Comparison of ENCODE assay signal across 22 mouse cellular contexts in the genomic region with DNA sequence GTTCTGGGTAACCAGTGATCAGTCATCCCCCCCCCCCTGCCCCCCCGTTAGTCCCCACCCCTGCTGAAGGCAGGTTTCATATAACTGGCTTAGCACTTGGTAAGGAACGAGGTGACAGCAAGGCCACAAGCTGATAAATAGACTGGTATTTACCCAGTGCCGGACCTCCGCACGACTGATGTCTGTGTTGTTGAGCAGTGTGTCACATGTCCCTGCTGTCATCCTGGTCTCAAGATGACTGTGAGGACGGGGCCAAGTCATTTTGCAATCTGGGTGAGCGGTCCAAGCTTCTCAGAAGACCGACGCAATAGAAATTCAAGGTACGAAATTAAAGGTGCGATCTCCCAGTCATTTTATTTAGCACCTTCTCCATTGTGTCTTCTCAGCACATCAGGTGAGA.
DNase-seq lines count a peak whose midpoint lies in the region; ATAC-seq and TF ChIP-seq lines count a peak whose summit lies in the region.
"Had no signal": no experiment of that assay in that cellular context is flagged by ENCODE, and none has a peak within 500 bp of the region (broad histone marks: within the 10 kb centered on the region; RNA-seq: fewer than 3 reads in every experiment).

No protein-coding gene starts in this region.

- 69% methylated on average over 11 of the region's 11 CpGs for WGBS in heart, adult 2 months
- 51% methylated on average over 11 of the region's 11 CpGs for WGBS in lung, postnatal 0 days

- no peak overlapping the region; the same call in 1 of the 2 replicates for H3K4me3 ChIP-seq in heart, adult 2 months
- no peak overlapping the region for H3K4me3 ChIP-seq in lung, postnatal 0 days (ENCODE audit: low read depth, low read length)
- H3K4me3 ChIP-seq: forebrain, embryonic 12.5 days; limb, embryonic 13.5 days; liver, embryonic 15.5 days; neural tube, embryonic 13.5 days had no signal

- H3K36me3 ChIP-seq in heart, adult 2 months (ENCODE audit: control insufficient read depth, insufficient read depth, low read length), result no peaks in the 10 kb centered on the region
- no peaks in the 10 kb centered on the region for H3K36me3 ChIP-seq in lung, postnatal 0 days (ENCODE audit: insufficient read depth, low read length)
- H3K36me3 ChIP-seq: forebrain, embryonic 12.5 days; limb, embryonic 13.5 days; liver, embryonic 15.5 days; neural tube, embryonic 13.5 days had no signal

- no peaks in the 10 kb centered on the region for H3K9me3 ChIP-seq in lung, postnatal 0 days (ENCODE audit: low read length)
- H3K9me3 ChIP-seq: forebrain, embryonic 12.5 days; limb, embryonic 13.5 days; liver, embryonic 15.5 days had no signal

- no peaks in the 10 kb centered on the region for H3K79me2 ChIP-seq in heart, adult 2 months (replicated peaks; ENCODE audit: control insufficient read depth, insufficient read depth, low read length)

- H3K4me1 ChIP-seq in heart, adult 2 months (ENCODE audit: control insufficient read depth, insufficient read depth, low read length), result peaks cover 8% of the 10 kb centered on the region
- no peaks in the 10 kb centered on the region; the same call in 1 of the 2 replicates for H3K4me1 ChIP-seq in lung, postnatal 0 days (ENCODE audit: insufficient read depth, low read depth, low read length)
- H3K4me1 ChIP-seq: liver, embryonic 15.5 days had no signal

- no peak for TF ChIP-seq CTCF in heart, adult 2 months (IDR thresholded peaks at IDR 0.05)
- TF ChIP-seq CTCF in lung, postnatal 0 days (IDR thresholded peaks at IDR 0.05), result no peak

- TF ChIP-seq POLR2A in heart, adult 2 months (IDR thresholded peaks at IDR 0.05; ENCODE audit: insufficient read depth, low read depth, low read length), result no peak

- no peak overlapping the region for H3K9ac ChIP-seq in heart, adult 2 months (ENCODE audit: low read depth, low read length)
- no peak overlapping the region for H3K9ac ChIP-seq in lung, postnatal 0 days (replicated peaks; ENCODE audit: low read depth)
- H3K9ac ChIP-seq: forebrain, embryonic 12.5 days; limb, embryonic 13.5 days; liver, embryonic 15.5 days; neural tube, embryonic 13.5 days had no signal

- H3K27me3 ChIP-seq in heart, adult 2 months (ENCODE audit: control insufficient read depth, insufficient read depth, low read length), result no peaks in the 10 kb centered on the region
- H3K27me3 ChIP-seq in lung, postnatal 0 days (replicated peaks; ENCODE audit: insufficient read depth, low read length), result no peaks in the 10 kb centered on the region
- H3K27me3 ChIP-seq: CH12.LX; liver, embryonic 15.5 days had no signal

- peak in 1 of 2 experiments; percentile 53 for DNase-seq in heart, adult 2 months
- no peak for DNase-seq in heart, postnatal 25 days (ENCODE audit: low spot score)
- peak; percentile 18 for DNase-seq in lung, postnatal 0 days (ENCODE audit: low spot score)
- DNase-seq in lung, postnatal 25 days (ENCODE audit: low spot score), result no peak
- DNase-seq in gastrocnemius, adult 8-10 months (ENCODE audit: low spot score in 2 of 2), result peak; percentile 61 to 84
- no peak for DNase-seq in B cell, adult 2 months
- DNase-seq: cerebellum, adult 11 months; cerebellum, postnatal 14 days; kidney, adult 2 months; kidney, postnatal 14 days; layer of hippocampus, adult 9-11 months; lung, postnatal 36 days; right cerebral cortex, postnatal 14 days had no signal

- ATAC-seq in lung, postnatal 0 days, result no peak; the same call in 1 of the 2 replicates
- no peak for ATAC-seq in megakaryocyte progenitor cell, adult 5-6 weeks (replicated peaks; ENCODE audit: poor library complexity)
- ATAC-seq: hindbrain, postnatal 0 days had no signal

- intact Hi-C loops in heart, adult 2 months (cut with DNase I), result loop anchor here (5.0 kb wide), 1 partner anchor 45 kb away; no protein-coding TSS in a partner anchor
- intact Hi-C loops in heart, postnatal 25 days (cut with DNase I), result no loop called here

- 0 out of 2 replicates have a peak, but pooled peaks have one; percentile 48 for TF ChIP-seq EP300 in heart, adult 2 months (IDR thresholded peaks at IDR 0.05; ENCODE audit: insufficient read depth, low read depth, low read length)
- no peak for TF ChIP-seq EP300 in lung, postnatal 0 days (IDR thresholded peaks at IDR 0.05)

- no peak overlapping the region for H3K4me2 ChIP-seq in lung, postnatal 0 days (replicated peaks; ENCODE audit: low read depth, low read length)
- H3K4me2 ChIP-seq: forebrain, embryonic 12.5 days; limb, embryonic 13.5 days; liver, embryonic 15.5 days; midbrain, embryonic 11.5 days; neural tube, embryonic 13.5 days had no signal

- H3K27ac ChIP-seq in heart, adult 2 months, result peak overlapping the region; percentile 59
- no peak overlapping the region for H3K27ac ChIP-seq in lung, postnatal 0 days (ENCODE audit: low read length)
- H3K27ac ChIP-seq: forebrain, embryonic 12.5 days; hindbrain, postnatal 0 days; limb, embryonic 13.5 days; liver, embryonic 15.5 days; neural tube, embryonic 13.5 days; stomach, postnatal 0 days had no signal

Comparison
In these comparisons a context has a peak if more than half of its experiments do, and no peak if none do; other contexts are left out.
1. DNase-seq: peak in lung, postnatal 0 days (single experiment) and gastrocnemius, adult 8-10 months (2 of 2); none in heart, postnatal 25 days (single experiment), lung, postnatal 25 days (single experiment) and B cell, adult 2 months (0 of 2).